Mouse (Mus musculus): ENCODE results near the gene Smc6. TPM values are rescaled to one million over a fixed set of nuclear protein-coding genes. Genes with fewer than 3 reads are reported as not detected.

Gene Smc6
- polyA plus RNA-seq, 1 experiment, result 74.0 TPM

DNA sequence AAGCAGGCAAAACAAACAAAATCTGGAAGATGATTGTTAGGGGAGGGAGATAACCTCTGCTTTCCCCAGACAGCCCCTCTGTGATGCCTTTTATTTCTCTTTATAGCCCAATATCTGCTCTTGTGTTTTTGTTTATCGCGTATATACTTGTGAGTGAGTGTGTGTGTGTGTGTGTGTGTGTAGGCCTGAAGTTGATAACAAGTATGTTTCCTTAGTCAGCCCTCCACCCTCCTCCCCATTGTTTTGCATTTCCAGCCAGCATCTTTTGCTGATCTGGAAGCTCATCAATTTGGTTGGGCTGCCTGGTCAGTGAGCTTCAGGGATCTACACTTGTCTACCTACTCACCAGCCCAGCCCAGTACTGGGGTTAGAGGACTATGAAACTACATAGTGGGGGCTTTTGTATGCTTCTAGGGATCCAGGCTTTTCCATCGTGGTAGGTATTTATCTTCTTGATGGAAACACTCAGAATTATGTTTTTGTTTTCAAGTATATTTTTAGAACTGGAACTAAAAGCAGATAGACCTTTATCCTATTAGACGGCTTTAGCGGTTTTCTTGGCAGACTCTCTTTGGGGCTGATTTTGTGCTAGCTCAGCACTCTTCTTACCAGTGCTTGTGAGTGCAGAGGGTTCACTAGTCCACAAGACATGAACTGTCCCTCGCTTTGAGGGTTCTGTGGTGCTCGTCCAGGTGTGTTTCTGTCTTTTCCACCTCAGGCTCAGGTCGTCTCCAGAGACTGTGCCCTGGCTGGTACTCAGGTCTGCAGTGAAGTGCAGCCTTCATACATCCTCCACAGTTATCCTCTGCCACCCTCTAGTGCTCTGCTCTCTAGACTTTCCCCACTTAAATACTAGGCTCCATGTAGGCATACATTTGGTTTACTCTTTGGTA, 41.3 kb downstream of the Smc6 start:
- TF ChIP-seq POLR2A (IDR thresholded peaks at IDR 0.05; ENCODE audit: borderline replicate concordance, control insufficient read depth, low read depth, low read length), result no peak
- no peak for TF ChIP-seq CTCF (IDR thresholded peaks at IDR 0.05; ENCODE audit: control insufficient read depth, insufficient read depth, low read length)
- 87% methylated on average over 8 of the region's 8 CpGs for WGBS
- H3K4me1 ChIP-seq (ENCODE audit: control insufficient read depth, insufficient read depth, low read length), result no peaks in the 10 kb centered on the region

DNA sequence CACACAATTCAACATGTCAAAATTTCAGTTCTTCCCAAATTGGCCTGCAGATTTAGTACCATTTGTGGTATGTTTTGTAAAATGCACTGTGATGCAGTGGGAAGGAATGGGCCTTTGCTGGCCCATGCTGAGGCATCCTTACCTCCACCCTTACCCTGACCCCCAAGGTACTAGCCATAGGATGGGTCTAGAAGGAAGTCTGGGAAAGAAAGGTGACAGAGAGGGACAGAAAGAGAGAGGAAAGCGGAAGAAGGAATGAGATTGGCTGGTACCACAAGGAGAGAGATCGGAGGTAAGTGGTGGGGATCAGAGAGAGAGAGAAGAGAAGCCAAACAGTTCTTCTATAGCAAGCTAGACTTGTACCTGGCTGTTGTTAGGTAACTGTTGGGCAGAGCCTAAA, 45.4 kb downstream of the Smc6 start:
- TF ChIP-seq CTCF (IDR thresholded peaks at IDR 0.05; ENCODE audit: control insufficient read depth, insufficient read depth, low read length) (no peak), POLR2A (IDR thresholded peaks at IDR 0.05; ENCODE audit: borderline replicate concordance, control insufficient read depth, low read depth, low read length) (no peak)
- Histone ChIP-seq H3K27ac (ENCODE audit: control insufficient read depth, insufficient read depth, low read depth, low read length, poor library complexity) (no peak overlapping the region), H3K4me1 (ENCODE audit: control insufficient read depth, insufficient read depth, low read length) (no peaks in the 10 kb centered on the region), H3K4me3 (replicated peaks; ENCODE audit: control insufficient read depth, low read depth, low read length) (no peak overlapping the region)
- 97% methylated on average over 2 of the region's 2 CpGs for WGBS

More for the DNA sequence above, 41.3 kb downstream of the Smc6 start:
- H3K27ac ChIP-seq (ENCODE audit: control insufficient read depth, insufficient read depth, low read depth, low read length, poor library complexity), result no peak overlapping the region
- H3K4me3 ChIP-seq (replicated peaks; ENCODE audit: control insufficient read depth, low read depth, low read length), result no peak overlapping the region

DNA sequence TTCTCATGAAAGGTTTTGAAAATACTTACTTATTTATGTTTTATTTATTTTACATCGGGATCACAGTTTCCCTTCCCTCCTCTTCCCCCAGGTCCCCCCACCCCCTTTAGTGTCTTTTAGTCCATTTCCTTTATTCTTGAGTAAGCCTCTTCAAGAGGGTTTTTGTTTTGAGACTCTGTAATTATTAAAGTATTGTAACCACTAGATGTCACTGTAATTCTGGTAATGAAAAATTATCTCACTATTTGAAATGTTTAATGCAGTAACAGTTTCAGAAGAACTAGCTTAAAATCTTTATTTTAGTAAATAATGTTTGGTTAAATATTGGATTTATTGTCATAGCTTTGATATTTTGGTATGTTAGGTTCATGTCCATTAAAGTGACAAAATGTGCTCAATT, 48.2 kb downstream of the Smc6 start:
- Histone ChIP-seq H3K4me1 (ENCODE audit: control insufficient read depth, insufficient read depth, low read length) (no peaks in the 10 kb centered on the region; the same call in 1 of the 2 replicates), H3K4me3 (replicated peaks; ENCODE audit: control insufficient read depth, low read depth, low read length) (no peak overlapping the region), H3K27ac (ENCODE audit: control insufficient read depth, insufficient read depth, low read depth, low read length, poor library complexity) (no peak overlapping the region)
- TF ChIP-seq CTCF (IDR thresholded peaks at IDR 0.05; ENCODE audit: control insufficient read depth, insufficient read depth, low read length) (no peak), POLR2A (IDR thresholded peaks at IDR 0.05; ENCODE audit: borderline replicate concordance, control insufficient read depth, low read depth, low read length) (no peak)
- 16% methylated on average over 1 of the region's 1 CpGs for WGBS

DNA sequence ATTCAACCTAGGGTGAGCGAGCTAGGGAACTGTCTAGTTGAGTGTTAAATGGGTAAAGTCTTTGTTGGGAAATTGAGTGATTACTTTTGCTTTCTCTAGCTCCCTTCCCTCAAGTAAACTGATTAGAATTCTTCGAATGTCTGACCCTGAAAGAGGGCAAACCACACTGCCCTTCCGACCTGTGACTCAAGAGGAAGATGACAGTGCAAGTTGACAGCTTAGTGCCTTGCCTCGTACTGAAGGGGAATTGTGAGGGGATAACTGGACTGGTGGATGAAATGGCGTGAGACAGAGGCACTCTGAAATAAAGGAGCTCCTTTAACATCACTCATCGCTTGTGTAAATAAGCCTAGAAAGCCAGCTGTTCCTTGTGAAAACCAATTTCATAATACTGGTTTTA, 52.0 kb downstream of the Smc6 start:
- TF ChIP-seq POLR2A (IDR thresholded peaks at IDR 0.05; ENCODE audit: borderline replicate concordance, control insufficient read depth, low read depth, low read length) (no peak), CTCF (IDR thresholded peaks at IDR 0.05; ENCODE audit: control insufficient read depth, insufficient read depth, low read length) (no peak)
- WGBS, result 46% methylated on average over 6 of the region's 6 CpGs
- H3K4me3 ChIP-seq (replicated peaks; ENCODE audit: control insufficient read depth, low read depth, low read length), result no peak overlapping the region
- no peak overlapping the region for H3K27ac ChIP-seq (ENCODE audit: control insufficient read depth, insufficient read depth, low read depth, low read length, poor library complexity)
- no peaks in the 10 kb centered on the region; the same call in 1 of the 2 replicates for H3K4me1 ChIP-seq (ENCODE audit: control insufficient read depth, insufficient read depth, low read length)

- 50% methylated on average over 4 of the region's 4 CpGs for WGBS
- no peak overlapping the region for H3K27ac ChIP-seq (ENCODE audit: control insufficient read depth, insufficient read depth, low read depth, low read length, poor library complexity)
These were observed 58.8 kb downstream of the Smc6 start for GRCm38 (mm10) chr12:11324480-11324879.

DNA sequence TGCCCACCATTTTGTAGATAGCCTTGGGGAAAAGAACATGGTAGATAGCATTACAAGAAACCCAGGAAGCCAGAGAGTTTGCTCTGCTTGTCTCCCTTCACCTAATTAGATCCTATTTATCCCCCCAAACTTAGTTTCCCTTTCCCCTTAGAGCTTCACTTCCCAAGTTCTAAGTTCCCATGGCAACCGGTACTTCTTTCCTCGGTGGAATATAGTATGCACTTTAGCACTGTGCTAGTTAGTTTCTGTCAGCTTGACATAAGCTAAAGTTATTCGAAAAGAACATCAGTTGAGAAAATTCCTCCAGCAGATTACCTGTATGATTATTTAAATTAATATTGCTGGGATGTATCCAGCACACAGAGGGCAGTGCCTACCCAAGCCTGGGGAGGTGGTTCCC, 60.8 kb downstream of the Smc6 start:
- WGBS, result 77% methylated on average over 3 of the region's 3 CpGs
- no peaks in the 10 kb centered on the region; the same call in 1 of the 2 replicates for H3K4me1 ChIP-seq (ENCODE audit: control insufficient read depth, insufficient read depth, low read length)
- no peak for TF ChIP-seq POLR2A (IDR thresholded peaks at IDR 0.05; ENCODE audit: borderline replicate concordance, control insufficient read depth, low read depth, low read length)
- TF ChIP-seq CTCF (IDR thresholded peaks at IDR 0.05; ENCODE audit: control insufficient read depth, insufficient read depth, low read length), result no peak
- H3K4me3 ChIP-seq (replicated peaks; ENCODE audit: control insufficient read depth, low read depth, low read length), result no peak overlapping the region
- no peak overlapping the region for H3K27ac ChIP-seq (ENCODE audit: control insufficient read depth, insufficient read depth, low read depth, low read length, poor library complexity)

More at GRCm38 (mm10) chr12:11324480-11324879, 58.8 kb downstream of the Smc6 start:
- Histone ChIP-seq H3K4me1 (ENCODE audit: control insufficient read depth, insufficient read depth, low read length) (no peaks in the 10 kb centered on the region; the same call in 1 of the 2 replicates), H3K4me3 (replicated peaks; ENCODE audit: control insufficient read depth, low read depth, low read length) (no peak overlapping the region)
- TF ChIP-seq POLR2A (IDR thresholded peaks at IDR 0.05; ENCODE audit: borderline replicate concordance, control insufficient read depth, low read depth, low read length) (no peak), CTCF (IDR thresholded peaks at IDR 0.05; ENCODE audit: control insufficient read depth, insufficient read depth, low read length) (no peak)

DNA sequence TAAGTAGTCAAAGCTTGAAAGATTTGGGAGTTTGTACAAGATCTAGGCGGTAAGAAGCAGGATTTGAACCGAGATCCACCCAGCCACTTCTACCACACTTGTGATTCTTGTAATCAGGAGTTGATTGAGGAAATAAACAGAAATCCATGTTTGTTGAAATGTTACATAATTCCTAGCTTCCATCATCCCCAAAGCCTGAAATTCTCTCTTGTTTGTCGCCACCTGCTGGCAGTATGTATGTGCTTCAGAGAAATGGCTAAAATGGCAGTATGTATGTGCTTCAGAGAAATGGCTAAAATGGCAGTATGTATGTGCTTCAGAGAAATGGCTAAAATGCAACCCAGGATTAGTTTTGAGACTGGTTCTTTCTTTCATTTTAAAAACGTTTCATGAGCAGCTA, 71.2 kb downstream of the Smc6 start:
- Histone ChIP-seq H3K27ac (ENCODE audit: control insufficient read depth, insufficient read depth, low read depth, low read length, poor library complexity) (no peak overlapping the region), H3K4me1 (ENCODE audit: control insufficient read depth, insufficient read depth, low read length) (no peaks in the 10 kb centered on the region), H3K4me3 (replicated peaks; ENCODE audit: control insufficient read depth, low read depth, low read length) (no peak overlapping the region)
- 35% methylated on average over 4 of the region's 4 CpGs for whole genome bisulfite sequencing
- TF ChIP-seq POLR2A (IDR thresholded peaks at IDR 0.05; ENCODE audit: borderline replicate concordance, control insufficient read depth, low read depth, low read length), result no peak
- no peak for TF ChIP-seq CTCF (IDR thresholded peaks at IDR 0.05; ENCODE audit: control insufficient read depth, insufficient read depth, low read length)

DNA sequence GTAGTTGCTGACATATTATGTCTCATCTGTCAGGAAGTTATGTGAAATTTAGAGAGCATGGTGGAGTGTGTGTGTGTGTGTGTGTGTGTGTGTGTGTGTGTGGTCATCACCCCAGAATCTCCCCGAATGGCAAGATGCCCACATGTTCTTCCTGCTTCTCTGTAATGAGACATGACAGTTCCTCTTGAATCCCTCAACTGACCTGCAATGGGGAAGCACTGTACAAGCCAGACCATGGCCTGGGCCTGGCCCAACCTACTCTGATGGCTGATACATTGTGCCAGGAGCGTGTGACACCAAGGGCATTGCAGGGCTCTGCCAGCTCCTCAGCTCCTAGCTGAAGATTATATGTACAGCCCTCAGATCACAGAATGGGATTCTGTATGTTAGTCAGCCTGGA, 72.6 kb downstream of the Smc6 start:
- TF ChIP-seq CTCF (IDR thresholded peaks at IDR 0.05; ENCODE audit: control insufficient read depth, insufficient read depth, low read length) (no peak), POLR2A (IDR thresholded peaks at IDR 0.05; ENCODE audit: borderline replicate concordance, control insufficient read depth, low read depth, low read length) (no peak)
- 37% methylated on average over 2 of the region's 2 CpGs for WGBS
- Histone ChIP-seq H3K4me1 (ENCODE audit: control insufficient read depth, insufficient read depth, low read length) (no peaks in the 10 kb centered on the region), H3K27ac (ENCODE audit: control insufficient read depth, insufficient read depth, low read depth, low read length, poor library complexity) (no peak overlapping the region), H3K4me3 (replicated peaks; ENCODE audit: control insufficient read depth, low read depth, low read length) (no peak overlapping the region)

Data from bone marrow, adult 2 months (tissue).